Mouse (Mus musculus): ENCODE measurements around the gene F7.
"Not testable (repeated sequence)": the region's sequence is repeated elsewhere in the genome, so short reads cannot be mapped to it uniquely, and the experiment has no call there.

Gene F7

GRCm38 (mm10) chr8:13073255-13073654 is 47.4 kb downstream of the F7 start:
- Histone ChIP-seq H3K36me3 (ENCODE audit: insufficient read depth, low read length) (peaks cover 52% of the 10 kb centered on the region), H3K4me3 (replicated peaks; ENCODE audit: low read length) (no peak overlapping the region)
- TF ChIP-seq CTCF (conservative IDR thresholded peaks at IDR 0.05; ENCODE audit: low read length), result no peak
- no peak for TF ChIP-seq POU5F1 (IDR thresholded peaks at IDR 0.05; ENCODE audit: borderline replicate concordance, low read length)
- no peak for TF ChIP-seq NANOG (IDR thresholded peaks at IDR 0.05; ENCODE audit: borderline replicate concordance, low read length)

GRCm38 (mm10) chr8:13075044-13075443 is 49.2 kb downstream of the F7 start:
- H3K4me3 ChIP-seq (replicated peaks; ENCODE audit: low read length), result no peak overlapping the region
- no peaks in the 10 kb centered on the region for H3K27me3 ChIP-seq (ENCODE audit: insufficient read depth, low read length)
- H3K9me3 ChIP-seq (ENCODE audit: low read length), result no peaks in the 10 kb centered on the region
- H3K36me3 ChIP-seq (ENCODE audit: insufficient read depth, low read length), result peaks cover 70% of the 10 kb centered on the region
- H3K4me1 ChIP-seq (replicated peaks; ENCODE audit: low read depth, low read length), result peaks cover 7% of the 10 kb centered on the region; the same call in 1 of the 2 replicates
- no peak for TF ChIP-seq POU5F1 (IDR thresholded peaks at IDR 0.05; ENCODE audit: borderline replicate concordance, low read length)
- no peak for TF ChIP-seq CTCF (conservative IDR thresholded peaks at IDR 0.05; ENCODE audit: low read length)
- TF ChIP-seq NANOG (IDR thresholded peaks at IDR 0.05; ENCODE audit: borderline replicate concordance, low read length), result no peak

More at GRCm38 (mm10) chr8:13073255-13073654, 47.4 kb downstream of the F7 start:
- Histone ChIP-seq H3K9me3 (ENCODE audit: low read length) (no peaks in the 10 kb centered on the region), H3K4me1 (replicated peaks; ENCODE audit: low read depth, low read length) (peaks cover 7% of the 10 kb centered on the region; the same call in 1 of the 2 replicates), H3K27me3 (ENCODE audit: insufficient read depth, low read length) (no peaks in the 10 kb centered on the region)

GRCm38 (mm10) chr8:13075579-13075978 is 49.7 kb downstream of the F7 start:
- not testable (repeated sequence) for H3K27me3 ChIP-seq (ENCODE audit: insufficient read depth, low read length); H3K9me3 ChIP-seq (ENCODE audit: low read length); H3K4me3 ChIP-seq (replicated peaks; ENCODE audit: low read length); H3K4me1 ChIP-seq (replicated peaks; ENCODE audit: low read depth, low read length)
- peaks cover 75% of the 10 kb centered on the region for H3K36me3 ChIP-seq (ENCODE audit: insufficient read depth, low read length)

GRCm38 (mm10) chr8:13077542-13077941 is 51.7 kb downstream of the F7 start:
- TF ChIP-seq NANOG (IDR thresholded peaks at IDR 0.05; ENCODE audit: borderline replicate concordance, low read length), result no peak
- TF ChIP-seq POU5F1 (IDR thresholded peaks at IDR 0.05; ENCODE audit: borderline replicate concordance, low read length), result no peak
- TF ChIP-seq CTCF (conservative IDR thresholded peaks at IDR 0.05; ENCODE audit: low read length), result no peak

More at GRCm38 (mm10) chr8:13077542-13077941, 51.7 kb downstream of the F7 start:
- Histone ChIP-seq H3K4me3 (replicated peaks; ENCODE audit: low read length) (no peak overlapping the region), H3K4me1 (replicated peaks; ENCODE audit: low read depth, low read length) (peaks cover 7% of the 10 kb centered on the region; the same call in 1 of the 2 replicates), H3K36me3 (ENCODE audit: insufficient read depth, low read length) (peaks cover 95% of the 10 kb centered on the region), H3K27me3 (ENCODE audit: insufficient read depth, low read length) (no peaks in the 10 kb centered on the region), H3K9me3 (ENCODE audit: low read length) (no peaks in the 10 kb centered on the region)

All from E14TG2a.4 (cell line).